Mouse (Mus musculus) 3134 (cell line): ENCODE measurements around the gene Inpp5a.
A peak's percentile ranks its signal among the peaks of the same experiment; 100 is the strongest.

Source experiments
- DNase-seq: peaks from one replicate; pipeline ENCODE4 v3.0.0-alpha.2; 2011; ENCODE audit warnings: low spot score; ENCODE audit not compliant: insufficient read length; ENCODE audit errors: extremely low read depth

The Inpp5a gene

DNA sequence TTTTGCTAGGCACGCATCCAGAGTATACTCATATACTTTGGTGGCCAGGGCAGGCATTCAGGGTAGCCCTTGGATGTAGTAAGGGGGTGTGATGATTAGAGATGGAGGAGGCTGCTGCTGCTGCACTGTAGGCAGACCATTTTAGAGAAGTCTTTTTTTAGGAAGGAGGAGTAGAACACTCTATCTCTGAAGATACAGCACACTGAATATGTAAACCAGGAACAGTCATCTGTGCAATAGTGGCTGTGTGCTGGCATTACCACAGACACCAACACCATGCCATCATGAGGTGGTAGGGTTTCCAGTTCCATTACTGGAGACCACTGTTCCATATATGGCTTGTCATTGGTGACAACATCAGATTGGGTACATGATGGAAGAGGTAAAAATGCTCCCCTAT lies 83.1 kb downstream of the Inpp5a start:
- no peak for DNase-seq

- DNase-seq: peak; percentile 66
Observed at GRCm38 (mm10) chr7:139472865-139473549, 84.1 kb downstream of the Inpp5a start.

- DNase-seq: no peak
Observed at GRCm38 (mm10) chr7:139475896-139476295, 87.0 kb downstream of the Inpp5a start.

GRCm38 (mm10) chr7:139476700-139477099 lies 87.8 kb downstream of the Inpp5a start:
- DNase-seq: no peak

DNA sequence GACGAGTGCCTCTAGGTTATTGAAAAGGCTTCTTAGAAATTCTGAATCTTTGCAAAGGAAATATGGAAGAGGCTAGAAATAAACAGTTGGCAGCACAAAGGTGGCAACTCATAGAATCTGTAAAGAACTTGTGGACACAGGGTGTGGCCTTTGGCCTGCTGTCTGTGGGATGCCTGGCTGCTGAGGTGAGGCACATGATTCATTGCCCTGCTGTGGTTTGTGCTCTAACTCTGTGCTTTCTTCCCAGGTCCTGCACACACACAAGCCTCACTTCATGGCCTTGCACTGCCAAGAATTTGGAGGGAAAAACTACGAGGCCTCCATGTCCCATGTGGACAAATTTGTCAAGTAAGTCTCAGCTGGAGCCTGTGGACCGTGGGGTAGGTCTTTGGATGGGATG lies 88.8 kb downstream of the Inpp5a start:
- DNase-seq: peak; percentile 63

DNA sequence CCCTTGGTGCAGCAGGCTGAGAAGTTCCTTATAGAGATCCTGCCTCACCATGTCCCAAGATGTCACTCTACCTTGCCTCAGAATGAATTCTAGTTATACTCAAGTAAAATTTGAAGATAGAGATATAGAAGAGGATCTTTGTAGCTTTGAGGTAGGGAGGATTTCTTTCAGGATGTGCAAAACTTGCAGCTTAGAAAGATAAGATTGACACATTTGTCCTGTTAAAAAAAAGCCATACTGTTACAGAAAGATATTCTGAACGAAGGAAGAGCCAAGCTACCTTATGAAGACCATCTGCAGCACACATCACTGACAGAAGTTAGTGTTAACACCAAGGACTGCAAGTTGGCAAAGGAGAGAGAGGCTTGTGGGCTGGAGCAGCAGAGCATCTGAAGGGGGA lies 90.2 kb downstream of the Inpp5a start:
- DNase-seq: no peak

GRCm38 (mm10) chr7:139479626-139480025 lies 90.7 kb downstream of the Inpp5a start:
- no peak for DNase-seq

GRCm38 (mm10) chr7:139484206-139484955 lies 95.5 kb downstream of the Inpp5a start:
- peak; percentile 19 for DNase-seq

GRCm38 (mm10) chr7:139489721-139490211 lies 100.9 kb downstream of the Inpp5a start:
- DNase-seq: no peak

GRCm38 (mm10) chr7:139492351-139492750 lies 103.4 kb downstream of the Inpp5a start:
- no peak for DNase-seq

DNA sequence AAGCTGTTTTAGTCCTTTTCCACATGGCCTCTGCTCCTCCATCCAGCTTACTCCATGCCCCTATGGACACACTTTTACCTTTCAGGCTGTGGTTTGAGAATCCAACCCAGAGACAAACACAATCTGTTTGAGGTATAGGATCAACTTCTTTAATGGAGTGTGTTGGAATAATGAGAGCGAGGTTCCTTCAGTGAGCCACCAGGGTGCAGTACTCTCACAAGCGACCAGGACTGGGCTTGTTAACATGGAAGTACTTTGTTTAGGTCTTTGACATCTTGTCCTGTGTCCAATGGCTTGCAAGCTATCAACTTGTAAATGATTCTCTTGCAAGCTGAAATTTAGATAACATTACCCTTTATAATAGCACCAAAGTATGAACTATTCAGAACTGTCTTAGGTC lies 104.0 kb downstream of the Inpp5a start:
- DNase-seq: no peak

DNA sequence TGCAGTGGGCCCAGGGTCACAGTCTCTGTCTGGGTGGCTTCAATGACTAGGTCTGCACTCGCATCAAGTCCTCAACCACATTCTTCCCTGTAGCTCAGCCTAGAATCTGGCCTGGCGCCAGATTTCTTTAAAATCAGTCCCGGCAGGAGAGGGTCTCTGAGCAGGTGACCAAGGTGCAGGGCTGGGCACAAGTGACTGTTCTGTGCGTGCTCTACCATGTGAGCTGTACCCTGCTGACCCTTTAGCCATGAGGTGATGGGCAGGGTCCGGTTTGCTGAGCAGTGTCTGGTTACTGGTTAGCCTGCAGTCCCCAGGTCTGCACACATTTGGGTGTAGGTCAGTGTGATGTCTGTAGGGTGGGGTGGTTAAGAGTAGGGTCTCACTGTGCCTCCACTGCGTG lies 106.9 kb downstream of the Inpp5a start:
- no peak for DNase-seq

DNA sequence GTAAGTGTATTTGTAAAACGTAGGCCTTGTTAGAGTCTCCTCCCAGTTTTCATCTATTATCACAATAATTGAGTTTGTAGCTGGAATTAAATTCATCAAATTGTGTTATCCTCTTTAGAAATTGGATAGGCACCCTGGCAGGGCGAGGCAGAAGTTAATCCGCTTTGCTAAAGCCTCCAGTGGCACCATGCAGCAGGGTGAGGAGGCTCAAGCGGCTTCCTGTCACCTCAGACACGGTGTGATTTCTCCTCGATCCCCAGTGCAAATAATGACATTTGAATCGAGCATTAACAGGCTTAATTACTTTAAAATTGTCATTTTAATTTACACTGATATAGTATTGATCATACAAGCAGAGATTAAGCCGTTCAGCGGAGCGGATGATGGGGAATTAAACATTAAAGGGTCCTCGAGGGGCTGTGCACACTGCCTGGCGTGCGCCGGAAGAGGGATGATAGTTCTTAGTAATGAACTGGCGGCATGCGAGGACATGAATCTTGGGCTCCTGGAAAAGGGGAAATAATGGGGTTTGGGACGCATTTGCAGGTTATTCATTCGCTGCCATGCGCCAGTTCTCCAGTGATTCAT lies 109.2 kb downstream of the Inpp5a start:
- DNase-seq: no peak

DNA sequence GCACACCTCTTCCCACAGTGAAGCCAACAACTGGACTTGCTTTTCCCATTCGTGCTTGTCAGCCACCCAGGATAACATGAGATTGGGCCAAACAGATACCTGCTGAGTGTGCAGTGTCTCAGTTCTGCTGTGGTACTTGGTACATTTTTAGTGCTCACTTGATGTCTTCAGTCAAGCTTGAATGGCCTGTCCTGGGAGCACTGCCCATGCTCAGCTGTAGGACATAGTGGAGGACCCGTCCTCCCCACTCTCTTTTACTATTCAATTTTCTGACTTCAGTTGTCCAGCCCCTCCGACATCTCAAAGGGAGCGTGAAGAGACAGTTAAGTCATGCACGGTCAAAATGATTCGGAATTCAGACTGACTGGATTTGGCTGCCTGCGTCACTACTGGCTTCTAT lies 115.2 kb downstream of the Inpp5a start:
- DNase-seq: no peak

- DNase-seq: no peak
Observed at GRCm38 (mm10) chr7:139506677-139507412, 117.9 kb downstream of the Inpp5a start.

- no peak for DNase-seq
Observed at GRCm38 (mm10) chr7:139508938-139509337, 120.0 kb downstream of the Inpp5a start.

DNA sequence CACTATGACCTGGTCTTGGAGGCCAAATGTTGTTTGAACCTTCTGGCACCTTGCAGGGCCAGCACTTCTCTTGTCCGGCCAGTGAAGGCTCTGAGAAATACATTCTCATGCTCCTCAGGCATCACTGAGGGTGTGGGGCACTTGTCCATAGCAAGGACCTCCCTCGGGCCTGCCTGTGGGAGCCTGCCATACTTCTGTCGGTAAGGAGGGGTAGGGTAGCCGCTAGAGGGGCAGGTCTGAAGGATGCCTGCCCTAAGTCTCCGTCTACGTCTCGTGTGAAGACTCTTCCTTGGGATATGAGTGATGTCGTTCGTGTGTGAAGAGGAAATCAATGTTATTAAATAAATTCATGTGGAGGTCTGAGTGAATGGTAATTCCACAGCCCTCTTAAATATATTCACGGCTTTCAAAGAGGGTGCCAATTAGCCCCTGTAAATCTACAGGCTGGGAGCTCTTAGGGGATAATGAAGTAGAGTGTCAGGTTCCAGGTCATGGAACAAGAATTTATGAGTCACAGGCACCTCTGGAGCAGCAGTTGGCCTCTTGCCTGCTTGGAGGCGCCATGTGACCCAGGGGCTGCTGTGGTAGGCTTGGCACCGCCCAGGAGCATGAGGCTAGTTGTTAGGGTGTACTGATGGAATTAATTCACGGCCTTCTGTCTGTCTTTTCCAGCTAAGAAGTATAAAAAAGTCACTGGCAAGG lies 127.2 kb downstream of the Inpp5a start:
- DNase-seq: peak; percentile 80

GRCm38 (mm10) chr7:139516661-139517016 lies 127.7 kb downstream of the Inpp5a start:
- DNase-seq: no peak

- no peak for DNase-seq
Observed at GRCm38 (mm10) chr7:139518352-139518751, 129.4 kb downstream of the Inpp5a start.

DNA sequence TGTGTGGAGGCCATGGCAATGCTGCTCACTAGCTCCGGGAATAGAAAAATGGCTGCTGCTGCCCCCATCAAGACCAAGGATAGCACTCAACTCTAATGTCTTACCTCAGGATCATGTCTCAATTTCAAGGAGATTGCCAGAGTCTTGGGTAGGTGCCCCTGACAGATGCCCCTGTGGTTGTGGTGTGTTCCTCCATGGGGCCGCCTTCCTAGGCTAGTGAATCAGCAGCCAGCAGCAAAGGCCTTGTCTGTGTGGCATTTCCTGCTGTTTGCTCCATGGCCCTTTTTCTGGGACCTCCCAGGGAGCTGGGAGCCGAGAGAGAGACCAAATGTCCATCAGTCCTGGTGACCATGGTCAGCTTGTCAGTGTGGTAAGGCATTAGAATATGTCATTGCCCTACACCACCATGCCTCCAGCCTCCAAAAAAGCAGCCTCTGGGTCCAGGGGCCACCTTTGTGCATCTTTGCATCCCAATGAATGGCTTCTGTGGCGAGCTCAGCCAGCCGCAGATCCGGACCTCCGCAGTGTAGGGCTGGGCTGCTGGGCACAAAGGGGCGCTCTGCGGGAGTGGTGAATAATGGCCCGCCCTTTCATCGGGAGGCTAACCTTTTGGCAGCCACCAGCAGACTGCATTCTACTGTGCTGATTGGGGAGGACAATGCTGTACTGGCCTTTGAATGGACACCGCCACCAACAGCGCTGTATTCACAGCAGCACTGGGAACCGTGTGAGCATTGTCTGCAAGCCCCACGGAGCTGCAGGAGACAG lies 139.6 kb downstream of the Inpp5a start:
- DNase-seq: no peak
